Mouse (Mus musculus): Measurements from ENCODE around the gene Nxpe4.

DNA sequence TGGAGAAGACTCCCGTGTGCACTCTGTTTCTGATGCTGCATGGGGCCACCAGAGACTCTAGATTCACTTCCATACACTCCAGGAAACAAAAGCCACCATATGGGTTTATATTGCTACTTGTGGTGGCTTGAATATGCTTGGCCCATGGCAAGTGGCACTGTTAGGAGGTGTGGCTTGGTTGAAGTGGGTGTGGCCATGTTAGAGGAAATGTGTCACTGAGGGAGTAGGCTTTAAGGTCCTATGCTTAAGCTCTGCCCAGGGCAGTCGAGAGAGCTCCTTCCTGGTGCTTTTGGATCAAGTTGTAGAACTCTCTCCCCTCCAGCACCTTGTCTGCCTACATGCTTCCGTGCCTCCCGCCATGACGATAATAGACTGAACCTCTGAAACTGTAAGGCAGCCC lies 77.6 kb downstream of the Nxpe4 start:
- TF ChIP-seq TAL1 (IDR thresholded peaks at IDR 0.05; ENCODE audit: low read length) (no peak), GATA1 (IDR thresholded peaks at IDR 0.05; ENCODE audit: low read length) (no peak)
